Mouse (Mus musculus): ENCODE measurements at regions not wholly inside any gene's neighbourhood (a gene's known extent, or its start where the extent isn't known, plus 50 kb on each side); places are given as distances from the start of the nearest gene placed in this dataset.

DNA sequence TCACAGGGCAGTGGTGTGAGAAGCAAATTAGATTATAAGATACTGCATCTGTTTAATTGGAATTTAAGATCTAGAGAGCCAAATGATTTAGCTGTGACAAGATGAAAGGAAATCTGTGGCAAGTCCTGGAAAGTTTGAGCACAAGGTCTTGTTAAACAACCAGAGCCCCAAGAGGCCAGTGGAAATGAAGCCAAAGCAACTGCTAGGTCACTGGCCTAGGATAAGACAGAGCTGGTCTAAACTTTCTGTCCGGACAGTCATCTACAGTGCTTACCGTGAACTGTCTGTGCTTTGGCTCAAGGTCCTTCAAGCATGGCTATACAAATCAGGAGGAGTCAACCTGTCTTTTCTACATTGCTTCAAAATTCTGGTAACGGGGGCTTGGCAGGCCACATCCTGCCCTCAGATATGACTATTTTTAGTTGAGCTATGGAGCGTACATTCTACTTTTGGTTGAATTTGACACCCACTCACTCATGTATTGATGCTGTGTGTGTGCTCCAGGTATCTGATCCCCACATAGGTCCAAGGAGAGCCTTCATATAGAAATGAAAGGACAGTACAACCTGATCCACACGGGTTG, 113.4 kb upstream of the Atp1b1 start:
- H3K4me1 ChIP-seq (ENCODE audit: control insufficient read depth, insufficient read depth, low read length): no peaks in the 10 kb centered on the region
- H3K9ac ChIP-seq (ENCODE audit: low read depth, low read length): no peak overlapping the region
- H3K4me2 ChIP-seq (replicated peaks; ENCODE audit: low read depth, low read length): no peak overlapping the region
- no peaks in the 10 kb centered on the region for H3K9me3 ChIP-seq (ENCODE audit: control insufficient read depth, low read length)
- H3K27ac ChIP-seq (ENCODE audit: low read depth, low read length): no peak overlapping the region
- no peak overlapping the region for H3K4me3 ChIP-seq (ENCODE audit: low read length)
- no peak for ATAC-seq (ENCODE audit: low FRiP score, low TSS enrichment)
- no peaks in the 10 kb centered on the region for H3K27me3 ChIP-seq (ENCODE audit: control insufficient read depth, insufficient read depth, low read length)
- WGBS: 80% methylated on average over 5 of the region's 5 CpGs
- H3K36me3 ChIP-seq (ENCODE audit: control insufficient read depth, insufficient read depth, low read length): no peaks in the 10 kb centered on the region

DNA sequence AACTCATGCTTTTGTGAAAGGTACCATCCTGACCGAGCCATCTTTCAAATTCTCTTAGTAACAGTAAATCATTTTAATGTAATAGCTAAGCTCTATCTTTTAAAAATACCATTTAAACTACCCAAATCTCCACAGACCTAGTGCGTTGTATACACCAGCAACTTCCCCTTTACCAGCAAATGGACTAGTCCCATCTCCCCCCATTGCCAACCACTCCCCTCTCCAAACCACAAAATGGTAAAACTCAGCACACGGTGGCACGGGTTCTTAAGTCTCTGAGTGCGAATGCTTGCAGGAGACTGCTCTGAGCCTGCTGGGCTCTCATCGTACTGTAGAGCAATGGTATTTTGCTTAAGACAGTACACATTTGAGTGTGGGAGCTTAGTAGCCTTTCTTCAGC, 106.7 kb upstream of the Atp1b1 start:
- no peak overlapping the region for H3K27ac ChIP-seq (ENCODE audit: low read depth, low read length)
- H3K9me3 ChIP-seq (ENCODE audit: control insufficient read depth, low read length): no peaks in the 10 kb centered on the region
- no peaks in the 10 kb centered on the region for H3K4me1 ChIP-seq (ENCODE audit: control insufficient read depth, insufficient read depth, low read length)
- 89% methylated on average over 6 of the region's 6 CpGs for WGBS
- H3K27me3 ChIP-seq (ENCODE audit: control insufficient read depth, insufficient read depth, low read length): no peaks in the 10 kb centered on the region
- no peak for ATAC-seq (ENCODE audit: low FRiP score, low TSS enrichment)
- H3K4me2 ChIP-seq (replicated peaks; ENCODE audit: low read depth, low read length): no peak overlapping the region
- H3K9ac ChIP-seq (ENCODE audit: low read depth, low read length): no peak overlapping the region
- H3K4me3 ChIP-seq (ENCODE audit: low read length): no peak overlapping the region
- no peaks in the 10 kb centered on the region for H3K36me3 ChIP-seq (ENCODE audit: control insufficient read depth, insufficient read depth, low read length)

DNA sequence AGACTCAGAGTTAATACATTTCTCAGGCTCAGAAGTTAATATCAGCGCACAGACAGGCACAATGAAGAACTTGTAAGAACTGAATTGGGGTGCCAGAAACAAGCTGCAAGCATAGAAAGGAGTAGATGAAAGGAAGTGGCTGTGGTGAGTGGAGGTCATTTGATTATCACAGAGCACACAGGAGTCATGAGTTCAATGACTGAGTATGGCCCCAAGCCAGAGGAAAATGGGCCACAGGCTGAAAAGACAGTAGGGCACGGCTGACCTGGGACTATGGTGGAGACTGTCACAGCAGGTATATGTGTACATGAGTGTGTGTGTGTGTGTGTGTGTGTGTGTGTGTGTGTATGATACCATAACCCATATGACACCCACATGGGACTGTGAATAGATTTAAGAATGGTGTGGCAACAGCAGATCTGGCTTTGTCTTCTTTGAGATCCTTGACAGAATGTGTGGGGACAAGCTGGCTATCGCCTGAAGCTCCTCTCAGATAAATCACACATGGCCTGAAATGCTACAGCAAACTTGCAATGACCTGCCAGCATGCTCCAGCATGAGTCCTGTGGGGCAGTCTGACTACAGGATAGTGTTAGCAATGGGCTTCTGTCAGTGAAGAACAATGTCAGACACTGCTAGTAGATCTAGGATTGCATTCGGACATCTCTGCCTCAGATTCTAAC, 101.5 kb upstream of the Atp1b1 start:
- Histone ChIP-seq H3K4me2 (replicated peaks; ENCODE audit: low read depth, low read length) (no peak overlapping the region), H3K9me3 (ENCODE audit: control insufficient read depth, low read length) (no peaks in the 10 kb centered on the region), H3K4me1 (ENCODE audit: control insufficient read depth, insufficient read depth, low read length) (no peaks in the 10 kb centered on the region), H3K36me3 (ENCODE audit: control insufficient read depth, insufficient read depth, low read length) (no peaks in the 10 kb centered on the region), H3K9ac (ENCODE audit: low read depth, low read length) (no peak overlapping the region), H3K27me3 (ENCODE audit: control insufficient read depth, insufficient read depth, low read length) (no peaks in the 10 kb centered on the region), H3K4me3 (ENCODE audit: low read length) (no peak overlapping the region), H3K27ac (ENCODE audit: low read depth, low read length) (no peak overlapping the region)
- 89% methylated on average over 4 of the region's 4 CpGs for WGBS
- no peak for ATAC-seq (ENCODE audit: low FRiP score, low TSS enrichment)

DNA sequence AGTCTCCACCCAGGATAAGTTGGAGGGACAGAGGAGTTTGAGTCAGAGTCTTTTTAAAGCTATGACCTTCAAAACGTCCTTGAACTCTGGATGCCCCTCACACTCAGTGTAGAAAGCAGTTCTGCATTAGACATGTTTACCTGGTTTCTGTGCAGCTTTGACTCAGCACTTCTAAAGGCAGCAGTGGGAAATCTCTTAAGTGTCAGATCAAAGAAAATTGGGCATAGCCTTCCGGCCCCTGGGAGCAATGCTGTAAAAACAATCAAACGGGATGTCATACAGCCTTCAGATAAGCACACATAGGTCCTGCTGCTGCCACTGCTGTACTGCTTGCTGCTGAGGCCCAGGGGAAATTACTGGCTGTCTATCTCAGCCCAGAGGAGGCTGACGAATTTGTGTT, 94.5 kb upstream of the Atp1b1 start:
- Histone ChIP-seq H3K4me3 (ENCODE audit: low read length) (no peak overlapping the region), H3K27ac (ENCODE audit: low read depth, low read length) (no peak overlapping the region), H3K36me3 (ENCODE audit: control insufficient read depth, insufficient read depth, low read length) (no peaks in the 10 kb centered on the region), H3K9ac (ENCODE audit: low read depth, low read length) (no peak overlapping the region), H3K9me3 (ENCODE audit: control insufficient read depth, low read length) (no peaks in the 10 kb centered on the region), H3K27me3 (ENCODE audit: control insufficient read depth, insufficient read depth, low read length) (no peaks in the 10 kb centered on the region), H3K4me2 (replicated peaks; ENCODE audit: low read depth, low read length) (no peak overlapping the region), H3K4me1 (ENCODE audit: control insufficient read depth, insufficient read depth, low read length) (no peaks in the 10 kb centered on the region)
- 37% methylated on average over 4 of the region's 4 CpGs for whole genome bisulfite sequencing
- no peak for ATAC-seq (ENCODE audit: low FRiP score, low TSS enrichment)

DNA sequence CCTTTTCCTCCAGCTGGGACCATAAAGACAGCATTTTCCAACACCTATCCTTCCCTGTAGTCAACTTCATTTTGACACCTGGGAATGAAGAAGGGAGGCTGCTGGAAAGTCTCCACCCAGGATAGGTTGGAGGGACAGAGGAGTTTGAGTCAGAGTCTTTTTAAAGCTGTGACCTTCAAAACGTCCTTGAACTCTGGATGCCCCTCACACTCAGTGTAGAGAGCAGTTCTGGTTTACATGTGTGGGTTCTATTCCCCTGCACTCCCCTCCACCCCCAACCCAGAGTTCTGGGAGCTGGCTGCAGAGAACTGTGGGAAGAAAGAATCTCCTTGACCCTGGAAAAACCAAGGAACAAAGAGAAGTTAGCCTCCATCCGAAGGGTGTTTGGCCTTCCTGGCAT, 92.9 kb upstream of the Atp1b1 start:
- no peaks in the 10 kb centered on the region for H3K9me3 ChIP-seq (ENCODE audit: control insufficient read depth, low read length)
- no peaks in the 10 kb centered on the region for H3K27me3 ChIP-seq (ENCODE audit: control insufficient read depth, insufficient read depth, low read length)
- 88% methylated on average over 2 of the region's 2 CpGs for WGBS
- no peak for ATAC-seq (ENCODE audit: low FRiP score, low TSS enrichment)
- no peak overlapping the region for H3K4me3 ChIP-seq (ENCODE audit: low read length)
- no peak overlapping the region for H3K27ac ChIP-seq (ENCODE audit: low read depth, low read length)
- H3K4me1 ChIP-seq (ENCODE audit: control insufficient read depth, insufficient read depth, low read length): no peaks in the 10 kb centered on the region
- no peak overlapping the region for H3K9ac ChIP-seq (ENCODE audit: low read depth, low read length)
- H3K4me2 ChIP-seq (replicated peaks; ENCODE audit: low read depth, low read length): no peak overlapping the region
- no peaks in the 10 kb centered on the region for H3K36me3 ChIP-seq (ENCODE audit: control insufficient read depth, insufficient read depth, low read length)

DNA sequence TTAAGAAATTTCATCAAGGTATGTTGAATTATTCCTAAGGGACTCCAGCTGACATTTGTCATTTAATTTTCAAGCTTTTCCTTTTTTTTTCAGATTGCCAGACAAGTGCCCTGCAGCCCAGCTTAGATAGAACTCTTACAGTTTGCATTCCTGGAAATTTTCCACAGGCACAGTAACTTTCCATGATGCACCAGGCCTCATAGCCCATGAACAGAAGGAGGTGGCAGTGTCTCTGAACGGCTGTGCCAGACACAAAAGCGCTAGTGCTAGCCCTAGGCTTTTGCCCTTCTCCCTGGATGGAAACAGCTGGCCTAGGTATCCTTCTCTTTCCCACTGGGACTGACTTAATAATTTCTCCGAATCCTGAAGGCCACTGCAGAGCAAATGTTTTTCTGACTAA, 92.4 kb upstream of the Atp1b1 start:
- Histone ChIP-seq H3K4me3 (ENCODE audit: low read length) (no peak overlapping the region), H3K36me3 (ENCODE audit: control insufficient read depth, insufficient read depth, low read length) (no peaks in the 10 kb centered on the region), H3K4me1 (ENCODE audit: control insufficient read depth, insufficient read depth, low read length) (no peaks in the 10 kb centered on the region), H3K4me2 (replicated peaks; ENCODE audit: low read depth, low read length) (no peak overlapping the region), H3K27me3 (ENCODE audit: control insufficient read depth, insufficient read depth, low read length) (no peaks in the 10 kb centered on the region), H3K9ac (ENCODE audit: low read depth, low read length) (no peak overlapping the region), H3K9me3 (ENCODE audit: control insufficient read depth, low read length) (no peaks in the 10 kb centered on the region), H3K27ac (ENCODE audit: low read depth, low read length) (no peak overlapping the region)
- no peak for ATAC-seq (ENCODE audit: low FRiP score, low TSS enrichment)
- WGBS: 78% methylated on average over 3 of the region's 3 CpGs

DNA sequence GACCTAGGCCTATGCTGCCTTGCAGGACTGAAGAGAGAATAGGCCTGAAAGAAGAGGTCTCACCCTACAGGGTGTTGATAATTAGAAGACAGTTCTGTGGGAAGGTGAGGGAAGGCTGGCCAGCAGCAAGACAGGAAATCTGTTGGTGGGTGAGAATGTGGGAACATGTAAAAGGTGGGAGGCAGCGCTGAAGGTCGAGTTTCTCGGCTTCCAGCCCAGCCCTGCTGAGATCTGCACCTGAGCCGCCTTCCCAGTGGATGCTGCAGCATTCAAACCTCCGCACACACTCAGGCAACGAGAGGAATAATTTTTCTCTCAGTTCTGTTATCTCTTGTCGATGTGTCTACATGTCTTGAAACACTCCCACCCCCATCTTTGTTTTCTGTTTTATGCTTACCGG, 89.9 kb upstream of the Atp1b1 start:
- 68% methylated on average over 8 of the region's 8 CpGs for WGBS
- Histone ChIP-seq H3K36me3 (ENCODE audit: control insufficient read depth, insufficient read depth, low read length) (no peaks in the 10 kb centered on the region), H3K4me1 (ENCODE audit: control insufficient read depth, insufficient read depth, low read length) (no peaks in the 10 kb centered on the region; the same call in 1 of the 2 replicates), H3K27ac (ENCODE audit: low read depth, low read length) (no peak overlapping the region), H3K27me3 (ENCODE audit: control insufficient read depth, insufficient read depth, low read length) (no peaks in the 10 kb centered on the region), H3K9ac (ENCODE audit: low read depth, low read length) (no peak overlapping the region), H3K9me3 (ENCODE audit: control insufficient read depth, low read length) (no peaks in the 10 kb centered on the region), H3K4me3 (ENCODE audit: low read length) (no peak overlapping the region), H3K4me2 (replicated peaks; ENCODE audit: low read depth, low read length) (no peak overlapping the region)
- ATAC-seq (ENCODE audit: low FRiP score, low TSS enrichment): no peak

DNA sequence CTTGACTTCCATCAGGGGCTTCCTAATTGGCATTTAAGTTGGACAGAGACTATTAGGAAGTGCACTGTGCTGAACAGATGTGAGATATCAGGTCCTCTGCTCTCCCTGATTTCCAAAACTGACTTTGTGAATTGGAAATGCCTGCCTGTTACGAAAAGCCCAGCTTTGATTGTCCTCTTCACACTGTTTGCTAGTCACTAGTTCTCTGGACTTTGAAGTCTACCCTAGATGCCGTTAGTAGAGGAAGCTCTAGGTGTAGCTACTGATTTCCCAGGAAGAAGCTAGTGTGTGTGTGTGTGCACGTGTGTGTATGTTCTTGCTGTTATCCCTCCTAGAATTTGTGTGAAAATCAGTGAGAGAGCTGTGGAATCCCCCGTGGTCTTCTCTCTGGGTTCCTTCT, 87.7 kb upstream of the Atp1b1 start:
- H3K27me3 ChIP-seq (ENCODE audit: control insufficient read depth, insufficient read depth, low read length): no peaks in the 10 kb centered on the region
- H3K4me1 ChIP-seq (ENCODE audit: control insufficient read depth, insufficient read depth, low read length): no peaks in the 10 kb centered on the region; the same call in 1 of the 2 replicates
- H3K27ac ChIP-seq (ENCODE audit: low read depth, low read length): no peak overlapping the region
- 78% methylated on average over 4 of the region's 4 CpGs for WGBS
- H3K36me3 ChIP-seq (ENCODE audit: control insufficient read depth, insufficient read depth, low read length): no peaks in the 10 kb centered on the region
- no peak overlapping the region for H3K9ac ChIP-seq (ENCODE audit: low read depth, low read length)
- H3K9me3 ChIP-seq (ENCODE audit: control insufficient read depth, low read length): no peaks in the 10 kb centered on the region
- no peak for ATAC-seq (ENCODE audit: low FRiP score, low TSS enrichment)
- H3K4me3 ChIP-seq (ENCODE audit: low read length): no peak overlapping the region
- no peak overlapping the region for H3K4me2 ChIP-seq (replicated peaks; ENCODE audit: low read depth, low read length)

DNA sequence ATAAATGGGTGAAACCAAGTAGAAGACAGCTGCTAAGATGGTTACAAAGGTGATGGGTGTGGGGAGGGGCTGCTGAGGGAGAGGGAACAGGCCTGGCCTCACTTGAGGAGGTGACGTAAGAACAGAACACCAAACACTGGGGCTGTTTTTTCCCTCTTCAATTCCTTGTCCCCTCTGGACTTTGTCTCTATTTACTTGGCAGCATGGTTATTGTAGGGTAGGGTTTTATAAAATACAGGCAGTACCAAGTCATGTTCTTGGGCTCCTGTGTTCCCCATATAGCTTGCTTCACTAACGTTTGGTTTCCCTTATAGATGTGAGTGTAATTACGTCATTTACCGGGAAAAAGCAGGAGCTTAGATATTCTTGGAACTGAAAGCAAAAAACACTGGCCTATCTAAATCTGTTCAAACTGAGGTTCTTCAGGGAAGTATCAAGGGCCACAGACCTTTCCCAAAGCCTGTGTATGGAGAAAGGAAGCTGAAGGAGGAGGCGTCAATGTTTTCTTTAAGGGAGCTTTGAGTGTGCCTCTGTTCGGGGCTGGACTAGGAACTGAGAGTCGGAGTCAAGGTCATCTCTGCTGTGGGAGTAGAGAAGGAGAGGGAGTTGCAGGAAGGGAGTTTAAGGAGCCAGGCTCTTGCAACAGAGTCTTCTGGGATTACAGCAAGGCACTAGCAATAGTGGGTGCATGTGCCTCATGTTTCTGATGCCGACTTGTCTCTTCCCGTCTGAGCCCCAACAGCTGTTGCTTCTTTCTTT, 85.1 kb upstream of the Atp1b1 start:
- H3K9me3 ChIP-seq (ENCODE audit: control insufficient read depth, low read length): no peaks in the 10 kb centered on the region
- no peaks in the 10 kb centered on the region for H3K27me3 ChIP-seq (ENCODE audit: control insufficient read depth, insufficient read depth, low read length)
- H3K27ac ChIP-seq (ENCODE audit: low read depth, low read length): no peak overlapping the region
- H3K4me1 ChIP-seq (ENCODE audit: control insufficient read depth, insufficient read depth, low read length): no peaks in the 10 kb centered on the region; the same call in 1 of the 2 replicates
- no peak overlapping the region for H3K4me2 ChIP-seq (replicated peaks; ENCODE audit: low read depth, low read length)
- no peak overlapping the region for H3K9ac ChIP-seq (ENCODE audit: low read depth, low read length)
- H3K4me3 ChIP-seq (ENCODE audit: low read length): no peak overlapping the region
- 41% methylated on average over 9 of the region's 9 CpGs for WGBS
- ATAC-seq (ENCODE audit: low FRiP score, low TSS enrichment): peak; percentile 62; the same call in 1 of the 2 replicates
- H3K36me3 ChIP-seq (ENCODE audit: control insufficient read depth, insufficient read depth, low read length): no peaks in the 10 kb centered on the region

Measured in kidney, embryonic 14.5 days (tissue).